Mouse (Mus musculus) ES-Bruce4 (cell line): Measurements from ENCODE around the gene Tmem125.

Source experiments
- CTCF ChIP-seq: IDR thresholded peaks from one replicate; pipeline ENCODE4 v1.8.1; 2011; ENCODE audit warnings: low read depth, low read length
- POLR2A ChIP-seq: IDR thresholded peaks from one replicate; pipeline ENCODE4 v1.8.1; 2011; ENCODE audit warnings: low read length; ENCODE audit not compliant: insufficient read depth

- TF ChIP-seq CTCF (no peak), POLR2A (no peak)
Observed at GRCm38 (mm10) chr4:118564062-118564925, 20.4 kb upstream of the Tmem125 start.
